Mouse (Mus musculus): ENCODE results near the gene Hadh.

DNA sequence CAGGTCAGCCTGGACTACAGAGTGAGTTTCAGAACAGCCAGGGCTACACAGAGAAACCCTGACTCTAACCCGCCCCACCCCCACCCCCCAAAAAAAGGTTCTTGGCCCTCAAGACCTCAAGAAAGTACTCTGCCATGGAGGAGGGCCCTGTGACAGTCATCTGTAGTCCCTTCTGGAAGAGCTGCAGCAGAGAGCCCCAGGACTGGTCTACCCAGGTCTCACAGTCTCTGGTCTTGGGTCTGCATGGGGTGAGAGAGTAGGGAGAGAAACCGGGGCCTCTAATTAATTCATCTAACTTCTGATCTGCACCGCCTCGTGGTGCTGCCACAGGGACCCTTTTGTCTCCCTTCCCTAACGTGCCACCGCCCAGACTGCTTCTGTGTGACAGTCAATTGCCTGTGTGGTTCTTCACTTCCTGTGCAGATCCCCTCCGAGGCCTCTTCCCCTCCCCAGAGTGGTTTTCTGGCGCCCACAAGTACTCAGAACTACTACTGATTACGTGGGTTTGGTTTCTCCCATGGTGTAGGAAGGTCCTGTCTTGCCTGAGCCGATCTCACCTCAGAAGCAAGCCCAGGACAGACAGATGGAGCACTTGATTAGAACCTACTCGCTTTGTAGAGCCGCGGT lies 63.5 kb downstream of the Hadh start:
- TF ChIP-seq CTCF (conservative IDR thresholded peaks at IDR 0.05; ENCODE audit: low read length) (no peak), POU5F1 (IDR thresholded peaks at IDR 0.05; ENCODE audit: borderline replicate concordance, low read length) (no peak), NANOG (IDR thresholded peaks at IDR 0.05; ENCODE audit: borderline replicate concordance, low read length) (no peak)

All from E14TG2a.4 (cell line).